Mouse (Mus musculus): ENCODE measurements at regions not wholly inside any gene's neighbourhood (a gene's known extent, or its start where the extent isn't known, plus 50 kb on each side); places are given as distances from the start of the nearest gene placed in this dataset.

- WGBS: 84% methylated on average over 4 of the region's 4 CpGs
- Histone ChIP-seq H3K4me1 (ENCODE audit: control insufficient read depth, insufficient read depth, low read length) (no peaks in the 10 kb centered on the region), H3K4me3 (ENCODE audit: insufficient read depth, low read depth, low read length) (no peak overlapping the region), H3K27ac (ENCODE audit: insufficient read depth, low read depth, low read length) (no peak overlapping the region)
- no peak for TF ChIP-seq POLR2A (IDR thresholded peaks at IDR 0.05; ENCODE audit: insufficient read depth, low read depth, low read length)
- TF ChIP-seq CTCF (IDR thresholded peaks at IDR 0.05; ENCODE audit: insufficient read depth, low read depth, low read length): no peak
Measured at GRCm38 (mm10) chr15:6964635-6965034, 89.9 kb upstream of the Osmr start.

DNA sequence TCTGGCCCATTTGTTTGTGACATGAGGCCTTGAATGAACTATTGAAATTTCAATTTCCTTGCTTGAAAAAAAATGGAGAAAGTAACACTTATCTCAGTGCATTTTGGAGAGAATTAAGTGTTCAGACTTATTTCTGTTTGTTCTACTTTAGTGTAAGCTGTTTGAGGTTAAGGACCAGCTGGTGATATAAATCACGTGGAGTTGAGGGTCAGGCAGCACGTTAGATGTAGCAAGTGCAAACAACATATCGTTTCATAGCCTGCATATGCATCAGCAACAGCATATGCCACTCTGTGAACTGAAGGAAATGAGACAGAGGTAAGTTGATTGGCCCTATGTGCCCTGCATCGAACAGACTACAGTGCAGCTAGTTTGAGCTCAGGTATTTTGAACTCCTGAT is 90.7 kb upstream of the Osmr start:
- TF ChIP-seq CTCF (IDR thresholded peaks at IDR 0.05; ENCODE audit: insufficient read depth, low read depth, low read length) (no peak), POLR2A (IDR thresholded peaks at IDR 0.05; ENCODE audit: insufficient read depth, low read depth, low read length) (no peak)
- 85% methylated on average over 4 of the region's 4 CpGs for whole genome bisulfite sequencing
- Histone ChIP-seq H3K4me1 (ENCODE audit: control insufficient read depth, insufficient read depth, low read length) (no peaks in the 10 kb centered on the region), H3K27ac (ENCODE audit: insufficient read depth, low read depth, low read length) (no peak overlapping the region), H3K4me3 (ENCODE audit: insufficient read depth, low read depth, low read length) (no peak overlapping the region)

DNA sequence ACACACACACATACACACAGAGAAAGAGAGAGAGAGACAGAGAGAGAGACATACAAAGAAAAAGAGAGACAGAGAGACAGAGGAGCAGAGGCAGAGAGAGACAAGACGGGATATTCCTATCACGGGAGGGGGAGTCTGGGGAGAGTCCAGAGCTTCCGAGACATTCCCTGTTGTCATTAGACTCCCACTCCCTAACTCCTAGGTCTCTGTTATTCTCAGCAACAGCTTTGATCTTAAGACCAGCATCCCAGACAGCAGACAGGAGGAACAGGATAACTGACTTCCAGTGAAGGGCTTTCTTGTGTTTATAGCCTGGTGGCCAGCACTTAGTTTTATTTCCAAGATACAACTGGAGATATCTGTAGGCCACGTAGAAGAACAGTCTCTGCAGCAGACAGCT is 99.6 kb upstream of the Osmr start:
- no peak for TF ChIP-seq CTCF (IDR thresholded peaks at IDR 0.05; ENCODE audit: insufficient read depth, low read depth, low read length)
- no peak for TF ChIP-seq POLR2A (IDR thresholded peaks at IDR 0.05; ENCODE audit: insufficient read depth, low read depth, low read length)

GRCm38 (mm10) chr15:6981430-6981829 is 106.7 kb upstream of the Osmr start:
- no peak overlapping the region for H3K27ac ChIP-seq (ENCODE audit: insufficient read depth, low read depth, low read length)
- 93% methylated on average over 9 of the region's 9 CpGs for WGBS
- no peaks in the 10 kb centered on the region for H3K4me1 ChIP-seq (ENCODE audit: control insufficient read depth, insufficient read depth, low read length)
- no peak for TF ChIP-seq CTCF (IDR thresholded peaks at IDR 0.05; ENCODE audit: insufficient read depth, low read depth, low read length)
- TF ChIP-seq POLR2A (IDR thresholded peaks at IDR 0.05; ENCODE audit: insufficient read depth, low read depth, low read length): no peak
- H3K4me3 ChIP-seq (ENCODE audit: insufficient read depth, low read depth, low read length): no peak overlapping the region

More for the DNA sequence above, 99.6 kb upstream of the Osmr start:
- Histone ChIP-seq H3K4me3 (ENCODE audit: insufficient read depth, low read depth, low read length) (no peak overlapping the region), H3K4me1 (ENCODE audit: control insufficient read depth, insufficient read depth, low read length) (no peaks in the 10 kb centered on the region), H3K27ac (ENCODE audit: insufficient read depth, low read depth, low read length) (no peak overlapping the region)
- WGBS: 75% methylated on average over 4 of the region's 4 CpGs

GRCm38 (mm10) chr15:6983320-6983719 is 107.1 kb upstream of the Lifr start:
- Histone ChIP-seq H3K4me3 (ENCODE audit: insufficient read depth, low read depth, low read length) (no peak overlapping the region), H3K4me1 (ENCODE audit: control insufficient read depth, insufficient read depth, low read length) (peaks cover 2% of the 10 kb centered on the region; the same call in 1 of the 2 replicates), H3K27ac (ENCODE audit: insufficient read depth, low read depth, low read length) (no peak overlapping the region)
- TF ChIP-seq CTCF (IDR thresholded peaks at IDR 0.05; ENCODE audit: insufficient read depth, low read depth, low read length): no peak
- no peak for TF ChIP-seq POLR2A (IDR thresholded peaks at IDR 0.05; ENCODE audit: insufficient read depth, low read depth, low read length)
- WGBS: 92% methylated on average over 3 of the region's 3 CpGs

DNA sequence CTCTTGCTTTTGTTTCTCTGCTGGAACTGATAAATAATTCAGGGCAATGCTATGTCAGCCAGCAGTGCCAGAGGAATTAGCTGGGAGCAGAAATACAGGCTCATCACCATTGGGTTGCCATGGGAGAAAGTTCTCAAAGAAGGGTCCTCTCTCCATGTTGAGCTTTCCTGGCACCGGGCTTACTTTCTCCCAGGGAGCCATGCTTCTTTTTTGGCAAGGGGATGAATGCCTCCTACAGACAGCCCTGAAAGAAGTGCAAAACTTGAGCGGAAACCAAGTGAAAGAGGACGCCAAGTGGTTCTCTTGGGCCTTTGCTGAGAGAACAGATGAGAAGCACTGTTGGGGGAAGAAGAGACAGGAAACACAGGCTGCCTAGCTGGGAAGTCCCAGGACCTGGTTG is 102.2 kb upstream of the Lifr start:
- Histone ChIP-seq H3K27ac (ENCODE audit: insufficient read depth, low read depth, low read length) (no peak overlapping the region), H3K4me3 (ENCODE audit: insufficient read depth, low read depth, low read length) (no peak overlapping the region), H3K4me1 (ENCODE audit: control insufficient read depth, insufficient read depth, low read length) (peaks cover 4% of the 10 kb centered on the region; the same call in 1 of the 2 replicates)
- no peak for TF ChIP-seq POLR2A (IDR thresholded peaks at IDR 0.05; ENCODE audit: insufficient read depth, low read depth, low read length)
- 53% methylated on average over 3 of the region's 3 CpGs for WGBS

DNA sequence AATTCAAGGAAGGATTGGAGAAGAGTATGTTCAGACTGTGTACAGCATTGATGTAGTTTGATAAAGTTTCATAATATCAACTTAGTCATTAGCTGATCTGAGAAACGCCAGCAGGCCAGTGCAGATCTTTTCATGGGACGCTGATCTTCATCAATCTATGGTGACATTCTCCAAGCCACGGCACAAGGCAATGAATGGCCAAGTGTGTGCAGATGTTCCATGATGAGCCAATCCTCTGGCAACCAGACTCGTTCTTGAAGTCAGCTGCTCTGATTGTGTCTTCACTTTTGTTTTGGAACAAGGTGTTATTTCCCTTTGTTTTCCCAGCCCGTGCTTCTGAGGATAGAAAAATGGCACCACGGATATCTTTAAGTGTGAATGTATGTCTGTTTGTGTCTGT is 101.3 kb upstream of the Lifr start:
- TF ChIP-seq CTCF (IDR thresholded peaks at IDR 0.05; ENCODE audit: insufficient read depth, low read depth, low read length) (no peak), POLR2A (IDR thresholded peaks at IDR 0.05; ENCODE audit: insufficient read depth, low read depth, low read length) (no peak)
- peaks cover 4% of the 10 kb centered on the region; the same call in 1 of the 2 replicates for H3K4me1 ChIP-seq (ENCODE audit: control insufficient read depth, insufficient read depth, low read length)
- no peak overlapping the region for H3K27ac ChIP-seq (ENCODE audit: insufficient read depth, low read depth, low read length)
- H3K4me3 ChIP-seq (ENCODE audit: insufficient read depth, low read depth, low read length): no peak overlapping the region
- WGBS: 85% methylated on average over 6 of the region's 6 CpGs

DNA sequence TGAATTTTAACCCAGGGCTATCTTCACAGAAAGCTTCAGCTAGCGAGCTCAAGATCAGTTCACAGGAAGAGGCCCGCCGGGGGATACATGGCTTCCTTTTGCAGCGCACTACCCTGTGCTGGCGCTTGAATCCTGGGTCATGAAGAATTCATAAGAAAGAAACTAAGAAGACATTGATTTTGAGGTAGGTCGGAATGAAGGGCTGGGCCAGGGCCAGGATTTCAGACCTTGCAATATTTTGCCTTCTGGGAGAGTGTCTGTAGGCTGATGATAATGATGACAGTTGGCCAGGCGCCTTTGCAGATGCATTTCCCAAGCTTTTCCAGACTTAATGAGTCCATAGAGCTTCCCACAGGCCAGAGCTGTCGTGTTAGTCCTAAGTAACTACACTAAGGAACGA is 97.2 kb upstream of the Lifr start:
- TF ChIP-seq POLR2A (IDR thresholded peaks at IDR 0.05; ENCODE audit: insufficient read depth, low read depth, low read length) (no peak), CTCF (IDR thresholded peaks at IDR 0.05; ENCODE audit: insufficient read depth, low read depth, low read length) (no peak)
- Histone ChIP-seq H3K27ac (ENCODE audit: insufficient read depth, low read depth, low read length) (no peak overlapping the region), H3K4me3 (ENCODE audit: insufficient read depth, low read depth, low read length) (no peak overlapping the region), H3K4me1 (ENCODE audit: control insufficient read depth, insufficient read depth, low read length) (peaks cover 2% of the 10 kb centered on the region; the same call in 1 of the 2 replicates)
- 83% methylated on average over 9 of the region's 9 CpGs for WGBS

DNA sequence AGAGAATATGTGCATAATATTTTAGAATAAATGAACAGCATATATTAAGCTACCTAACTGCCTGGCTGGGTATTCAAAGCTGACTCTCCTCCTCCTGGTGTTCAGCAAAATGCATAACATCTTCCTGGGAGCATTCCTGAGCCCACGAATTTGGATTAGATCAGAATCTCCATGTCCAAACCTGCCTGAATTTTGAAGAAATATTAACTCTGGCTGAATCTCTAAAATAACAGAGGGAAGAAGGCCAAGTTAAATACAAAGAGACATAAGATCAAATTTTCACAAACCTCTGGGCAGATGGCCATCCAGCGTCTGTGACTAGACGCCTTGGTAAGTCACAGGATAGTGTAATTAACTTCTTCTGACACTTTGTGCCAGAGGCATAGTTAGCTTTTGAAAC is 95.2 kb upstream of the Lifr start:
- 79% methylated on average over 3 of the region's 3 CpGs for WGBS
- Histone ChIP-seq H3K27ac (ENCODE audit: insufficient read depth, low read depth, low read length) (no peak overlapping the region), H3K4me3 (ENCODE audit: insufficient read depth, low read depth, low read length) (no peak overlapping the region), H3K4me1 (ENCODE audit: control insufficient read depth, insufficient read depth, low read length) (no peaks in the 10 kb centered on the region)
- no peak for TF ChIP-seq POLR2A (IDR thresholded peaks at IDR 0.05; ENCODE audit: insufficient read depth, low read depth, low read length)
- TF ChIP-seq CTCF (IDR thresholded peaks at IDR 0.05; ENCODE audit: insufficient read depth, low read depth, low read length): no peak

GRCm38 (mm10) chr15:6997871-6998270 is 92.5 kb upstream of the Lifr start:
- H3K27ac ChIP-seq (ENCODE audit: insufficient read depth, low read depth, low read length): no peak overlapping the region
- TF ChIP-seq CTCF (IDR thresholded peaks at IDR 0.05; ENCODE audit: insufficient read depth, low read depth, low read length): no peak
- no peak for TF ChIP-seq POLR2A (IDR thresholded peaks at IDR 0.05; ENCODE audit: insufficient read depth, low read depth, low read length)
- H3K4me3 ChIP-seq (ENCODE audit: insufficient read depth, low read depth, low read length): no peak overlapping the region
- 85% methylated on average over 5 of the region's 5 CpGs for WGBS
- no peaks in the 10 kb centered on the region for H3K4me1 ChIP-seq (ENCODE audit: control insufficient read depth, insufficient read depth, low read length)

Measured in olfactory bulb, adult 2 months (tissue).